Mouse (Mus musculus) CH12.LX (cell line): ENCODE results near the gene Ppbp. TPM values are rescaled to one million over a fixed set of nuclear protein-coding genes. Genes with fewer than 3 reads are reported as not detected.

Source experiments
- DNase-seq: peaks from one replicate; pipeline ENCODE4 v3.0.0-alpha.2; 2013; ENCODE audit errors: extremely low read depth
- H3K27ac ChIP-seq: 2 replicates; pipeline ENCODE4 v1.5.1; 2012; ENCODE audit warnings: low read depth, mild to moderate bottlenecking, control low read depth, moderate library complexity; ENCODE audit not compliant: insufficient read depth
- H3K27me3 ChIP-seq: replicated peaks from 2 replicates; pipeline ENCODE3; 2012; ENCODE audit warnings: inconsistent platforms
- H3K36me3 ChIP-seq, 2 experiments: replicated peaks in 1 of 2; 2 replicates each; pipeline versions ENCODE3 to v1.6.1; 2012; ENCODE audit warnings: inconsistent platforms in 1 of 2, low read length in 1 of 2, mild to moderate bottlenecking in 1 of 2, mixed read lengths in 1 of 2, moderate library complexity in 1 of 2; ENCODE audit not compliant: control insufficient read depth in 1 of 2, insufficient read depth in 1 of 2
- H3K4me1 ChIP-seq, 2 experiments: 2 replicates each; pipeline ENCODE4 v1.6.1; 2012; ENCODE audit warnings: inconsistent platforms in 1 of 2, moderate library complexity in 1 of 2; ENCODE audit not compliant: insufficient read depth in 2 of 2, control insufficient read depth in 1 of 2
- H3K4me2 ChIP-seq: 2 replicates; pipeline ENCODE4 v1.6.1; 2012; ENCODE audit warnings: low read depth, mild to moderate bottlenecking, control low read depth; ENCODE audit not compliant: poor library complexity, insufficient read depth, severe bottlenecking
- H3K4me3 ChIP-seq, 3 experiments: fragments of 150-350 bp in 1 of 3; sonication (generic) in 1 of 3; replicated peaks in 1 of 3; 2 replicates each; pipeline versions ENCODE3 to v1.5.1; 2011 to 2012; ENCODE audit warnings: low read depth in 2 of 3, low read length in 2 of 3, mild to moderate bottlenecking in 2 of 3, moderate library complexity in 2 of 3, control low read depth in 1 of 3, improper control_type of control experiment in 1 of 3, inconsistent platforms in 1 of 3, mixed read lengths in 1 of 3; ENCODE audit not compliant: poor library complexity in 1 of 3
- H3K79me2 ChIP-seq: replicated peaks from 2 replicates; pipeline ENCODE4 v1.6.1; 2012; ENCODE audit warnings: mild to moderate bottlenecking, moderate library complexity; ENCODE audit not compliant: control insufficient read depth, poor library complexity, insufficient read depth, severe bottlenecking; ENCODE audit errors: extremely low read depth
- H3K9ac ChIP-seq: 2 replicates; pipeline ENCODE4 v1.6.1; 2012; ENCODE audit warnings: low read depth, mild to moderate bottlenecking, control low read depth, moderate library complexity; ENCODE audit not compliant: insufficient read depth
- H3K9me3 ChIP-seq: replicated peaks from 2 replicates; pipeline ENCODE3; 2012; ENCODE audit warnings: low read length, inconsistent platforms, mixed read lengths
- BHLHE40 ChIP-seq: IDR thresholded peaks from 2 replicates; pipeline ENCODE4 v1.6.1; 2011; ENCODE audit warnings: mild to moderate bottlenecking, low read depth, low read length, improper control_type of control experiment
- CHD1 ChIP-seq: IDR thresholded peaks from 2 replicates; pipeline ENCODE4 v1.6.1; 2012; ENCODE audit warnings: low read depth, low read length, improper control_type of control experiment, inconsistent platforms
- CHD2 ChIP-seq: IDR thresholded peaks from 2 replicates; pipeline ENCODE4 v1.6.1; 2011; ENCODE audit warnings: low read length, improper control_type of control experiment
- CTCF ChIP-seq, 2 experiments: IDR thresholded peaks in 1 of 2; conservative IDR thresholded peaks in 1 of 2; 2 replicates each; pipeline ENCODE4 v1.5.1; 2011 to 2012; ENCODE audit warnings: low read depth in 2 of 2, low read length in 2 of 2, improper control_type of control experiment in 1 of 2, inconsistent platforms in 1 of 2, mild to moderate bottlenecking in 1 of 2, moderate library complexity in 1 of 2
- ELF1 ChIP-seq: IDR thresholded peaks from 2 replicates; pipeline ENCODE4 v1.6.1; 2014; ENCODE audit warnings: low read depth, mild to moderate bottlenecking, inconsistent platforms, low read length, improper control_type of control experiment
- EP300 ChIP-seq: IDR thresholded peaks from 2 replicates; pipeline ENCODE4 v1.6.1; 2011; ENCODE audit warnings: low read length, improper control_type of control experiment
- GABPA ChIP-seq: IDR thresholded peaks from 2 replicates; pipeline ENCODE4 v1.6.1; 2012; ENCODE audit warnings: low read depth, low read length, improper control_type of control experiment, inconsistent platforms; ENCODE audit not compliant: insufficient replicate concordance
- HCFC1 ChIP-seq: IDR thresholded peaks from 2 replicates; pipeline ENCODE4 v1.6.1; 2012; ENCODE audit warnings: low read depth, mild to moderate bottlenecking, inconsistent platforms, low read length, improper control_type of control experiment
- IRF4 ChIP-seq: IDR thresholded peaks from 2 replicates; pipeline ENCODE4 v1.6.1; 2014; ENCODE audit warnings: low read depth, mild to moderate bottlenecking, inconsistent platforms, low read length, improper control_type of control experiment
- JUND ChIP-seq: conservative IDR thresholded peaks from 2 replicates; pipeline ENCODE4 v1.6.1; 2011; ENCODE audit warnings: low read depth, low read length, improper control_type of control experiment
- MAFK ChIP-seq: IDR thresholded peaks from 2 replicates; pipeline ENCODE4 v1.6.1; 2011; ENCODE audit warnings: low read length, improper control_type of control experiment; ENCODE audit not compliant: insufficient replicate concordance
- MAX ChIP-seq: IDR thresholded peaks from 2 replicates; pipeline ENCODE4 v1.6.1; 2011; ENCODE audit warnings: low read length, improper control_type of control experiment
- MEF2A ChIP-seq: IDR thresholded peaks from 2 replicates; pipeline ENCODE4 v1.6.1; 2014; ENCODE audit warnings: low read depth, mild to moderate bottlenecking, inconsistent platforms, low read length, improper control_type of control experiment, borderline replicate concordance
- MXI1 ChIP-seq: IDR thresholded peaks from 2 replicates; pipeline ENCODE4 v1.6.1; 2011; ENCODE audit warnings: mild to moderate bottlenecking, low read depth, low read length, improper control_type of control experiment
- MYC ChIP-seq: IDR thresholded peaks from 2 replicates; pipeline ENCODE4 v1.6.1; 2011; ENCODE audit warnings: low read depth, mild to moderate bottlenecking, improper control_type of control experiment, low read length
- NELFE ChIP-seq: IDR thresholded peaks from 2 replicates; pipeline ENCODE4 v1.6.1; 2011; ENCODE audit warnings: low read depth, low read length, improper control_type of control experiment
- NRF1 ChIP-seq: IDR thresholded peaks from 2 replicates; pipeline ENCODE4 v1.6.1; 2014; ENCODE audit warnings: low read depth, mild to moderate bottlenecking, inconsistent platforms, low read length, improper control_type of control experiment, moderate library complexity
- PAX5 ChIP-seq: IDR thresholded peaks from 2 replicates; pipeline ENCODE4 v1.6.1; 2012; ENCODE audit warnings: low read length, inconsistent platforms, mixed read lengths
- POLR2A ChIP-seq: IDR thresholded peaks from 2 replicates; pipeline ENCODE4 v1.6.1; 2011; ENCODE audit warnings: low read depth, mild to moderate bottlenecking, improper control_type of control experiment, low read length
- RAD21 ChIP-seq: IDR thresholded peaks from 2 replicates; pipeline ENCODE4 v1.6.1; 2011; ENCODE audit warnings: low read depth, mild to moderate bottlenecking, low read length, improper control_type of control experiment, moderate library complexity
- RCOR1 ChIP-seq: conservative IDR thresholded peaks from 2 replicates; pipeline ENCODE4 v1.6.1; 2012; ENCODE audit warnings: low read depth, mild to moderate bottlenecking, inconsistent platforms, low read length, improper control_type of control experiment
- SIN3A ChIP-seq: IDR thresholded peaks from 2 replicates; pipeline ENCODE4 v1.6.1; 2012; ENCODE audit warnings: low read length, improper control_type of control experiment, inconsistent platforms
- TCF12 ChIP-seq: IDR thresholded peaks from 2 replicates; pipeline ENCODE4 v1.6.1; 2014; ENCODE audit warnings: low read depth, mild to moderate bottlenecking, inconsistent platforms, low read length, improper control_type of control experiment
- USF1 ChIP-seq: IDR thresholded peaks from 2 replicates; pipeline ENCODE4 v1.6.1; 2014; ENCODE audit warnings: low read depth, mild to moderate bottlenecking, inconsistent platforms, low read length, improper control_type of control experiment
- ZC3H11A ChIP-seq: IDR thresholded peaks from 2 replicates; pipeline ENCODE4 v1.6.1; 2012; ENCODE audit warnings: low read depth, mild to moderate bottlenecking, inconsistent platforms, low read length, improper control_type of control experiment
- ZKSCAN1 ChIP-seq: IDR thresholded peaks from 2 replicates; pipeline ENCODE4 v1.6.1; 2012; ENCODE audit warnings: low read depth, inconsistent platforms, low read length, improper control_type of control experiment, borderline replicate concordance
- ZMIZ1 ChIP-seq: IDR thresholded peaks from 2 replicates; pipeline ENCODE4 v1.6.1; 2012; ENCODE audit warnings: low read depth, mild to moderate bottlenecking, inconsistent platforms, low read length, improper control_type of control experiment
- ZNF384 ChIP-seq: IDR thresholded peaks from 2 replicates; pipeline ENCODE4 v1.6.1; 2012; ENCODE audit warnings: low read depth, low read length, improper control_type of control experiment, inconsistent platforms
- dilution Hi-C: fragments of 300-500 bp; cut with MboI; formaldehyde crosslinking; loops from 2 replicates; pipeline ENCODE4 v1.14.3; 2020; ENCODE audit warnings: low sequenced_read_pairs; ENCODE audit not compliant: extremely low pct_unique_long_range_greater_than_20kb, extremely low pct_ligation_motif_present
- in situ Hi-C: fragments of 300-500 bp; cut with MboI; formaldehyde crosslinking; loops from 3 replicates; pipeline ENCODE4 v1.14.3; 2019; ENCODE audit warnings: low sequenced_read_pairs, low pct_ligation_motif_present, low pct_unique_long_range_greater_than_20kb, mixed read lengths
- polyA plus RNA-seq: library from polyadenylated mRNA; unstranded; fragments of >175 nt; gene quantifications from 2 replicates; pipeline ENCODE4 v1.2.1, GENCODE M21; 2012; ENCODE audit warnings: low read depth; ENCODE audit not compliant: insufficient read length
- total RNA-seq, 2 experiments: library from RNA; depleted of rRNA; stranded (reverse); fragments of 300-350 nt in 1 of 2; fragments of >200 nt in 1 of 2; gene quantifications; 2 replicates each; pipeline ENCODE4 v1.2.3; 2012 to 2014

The Ppbp gene
- total and polyA plus RNA-seq, 3 experiments: not detected

- no peaks in the 10 kb centered on the region for H3K36me3 ChIP-seq
- in situ Hi-C loops: no loop called here
- H3K79me2 ChIP-seq: no peaks in the 10 kb centered on the region
- no peak overlapping the region for H3K27ac ChIP-seq
- no peaks in the 10 kb centered on the region for H3K9me3 ChIP-seq
- H3K4me1 ChIP-seq: peaks cover 0 to 10% of the 10 kb centered on the region in 2 experiments; a peak in 2 of 4 replicates
- no peak overlapping the region for H3K4me3 ChIP-seq
- dilution Hi-C loops: no loop called here
- no peaks in the 10 kb centered on the region for H3K27me3 ChIP-seq
- H3K4me2 ChIP-seq: no peak overlapping the region
- no peak overlapping the region for H3K9ac ChIP-seq
- no peak for TF ChIP-seq SIN3A
- TF ChIP-seq CTCF (conservative IDR thresholded peaks at IDR 0.05 in 1 of 2, IDR thresholded peaks at IDR 0.05 in 1 of 2; ENCODE audit: low read depth in 2 of 2, low read length in 2 of 2): no peak
- no peak for TF ChIP-seq MXI1
- no peak for TF ChIP-seq IRF4
- TF ChIP-seq RCOR1: no peak
- TF ChIP-seq CHD1: no peak
- TF ChIP-seq MYC: no peak
- no peak for TF ChIP-seq NRF1
- no peak for TF ChIP-seq EP300
- TF ChIP-seq GABPA: no peak
- no peak for TF ChIP-seq ZNF384
- no peak for TF ChIP-seq POLR2A
- no peak for TF ChIP-seq HCFC1
- no peak for TF ChIP-seq USF1
- no peak for TF ChIP-seq RAD21
- TF ChIP-seq MEF2A: no peak
- no peak for DNase-seq
Observed at GRCm38 (mm10) chr5:90775562-90775961, 7.2 kb downstream of the Ppbp start.

GRCm38 (mm10) chr5:90777621-90778020 is 9.3 kb downstream of the Ppbp start:
- TF ChIP-seq ZMIZ1 (no peak), ZC3H11A (no peak), CHD1 (no peak), ELF1 (no peak), CHD2 (no peak), PAX5 (no peak), USF1 (no peak), NELFE (no peak), MAX (no peak), BHLHE40 (no peak), SIN3A (no peak), RCOR1 (no peak), MAFK (no peak), MEF2A (no peak), TCF12 (no peak), ZNF384 (no peak), RAD21 (no peak), ZKSCAN1 (no peak), JUND (no peak), CTCF (conservative IDR thresholded peaks at IDR 0.05 in 1 of 2, IDR thresholded peaks at IDR 0.05 in 1 of 2; ENCODE audit: low read depth in 2 of 2, low read length in 2 of 2) (no peak)
- H3K9ac ChIP-seq: no peak overlapping the region
- no peak overlapping the region for H3K27ac ChIP-seq
- no peak overlapping the region for H3K4me2 ChIP-seq
- DNase-seq: no peak
- H3K4me1 ChIP-seq: no peaks in the 10 kb centered on the region
- dilution Hi-C loops (no loop called here), in situ Hi-C loops (no loop called here)
- no peaks in the 10 kb centered on the region for H3K79me2 ChIP-seq
- H3K27me3 ChIP-seq: no peaks in the 10 kb centered on the region
- H3K36me3 ChIP-seq: no peaks in the 10 kb centered on the region
- no peak overlapping the region for H3K4me3 ChIP-seq
- no peaks in the 10 kb centered on the region for H3K9me3 ChIP-seq
